Mouse (Mus musculus) testis, postnatal 10 days (tissue): ENCODE results near the gene 4930524N10Rik.

Experiments
- DNase-seq: peaks from one replicate; pipeline ENCODE4 v3.0.0; 2021; ENCODE audit warnings: low spot score

Gene 4930524N10Rik

GRCm38 (mm10) chrX:154343292-154343691 lies at the start of gene 4930524N10Rik:
Gene 4930524N10Rik (minus strand): TSS chrX:154343392.
- DNase-seq: no peak

DNA sequence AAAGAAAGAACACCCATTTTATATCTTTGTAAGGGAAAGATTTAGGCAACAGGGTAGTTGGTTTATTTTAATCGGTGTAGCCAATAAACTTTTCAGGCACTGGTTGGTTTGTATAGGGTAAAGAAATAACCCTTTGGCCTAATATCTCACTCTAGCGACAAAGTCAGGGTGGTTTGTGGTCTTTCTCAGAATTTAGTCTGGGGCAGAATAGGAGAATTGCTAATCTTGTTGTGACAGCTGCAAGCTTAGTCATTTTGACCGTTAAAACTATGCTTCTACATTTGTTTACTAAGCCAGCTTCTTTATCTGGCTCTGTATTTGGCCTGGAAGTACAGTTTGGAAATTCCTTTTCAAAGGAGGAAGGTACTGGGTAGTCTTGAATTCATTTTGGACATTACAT lies 6.8 kb upstream of the 4930524N10Rik start:
- DNase-seq: no peak

DNA sequence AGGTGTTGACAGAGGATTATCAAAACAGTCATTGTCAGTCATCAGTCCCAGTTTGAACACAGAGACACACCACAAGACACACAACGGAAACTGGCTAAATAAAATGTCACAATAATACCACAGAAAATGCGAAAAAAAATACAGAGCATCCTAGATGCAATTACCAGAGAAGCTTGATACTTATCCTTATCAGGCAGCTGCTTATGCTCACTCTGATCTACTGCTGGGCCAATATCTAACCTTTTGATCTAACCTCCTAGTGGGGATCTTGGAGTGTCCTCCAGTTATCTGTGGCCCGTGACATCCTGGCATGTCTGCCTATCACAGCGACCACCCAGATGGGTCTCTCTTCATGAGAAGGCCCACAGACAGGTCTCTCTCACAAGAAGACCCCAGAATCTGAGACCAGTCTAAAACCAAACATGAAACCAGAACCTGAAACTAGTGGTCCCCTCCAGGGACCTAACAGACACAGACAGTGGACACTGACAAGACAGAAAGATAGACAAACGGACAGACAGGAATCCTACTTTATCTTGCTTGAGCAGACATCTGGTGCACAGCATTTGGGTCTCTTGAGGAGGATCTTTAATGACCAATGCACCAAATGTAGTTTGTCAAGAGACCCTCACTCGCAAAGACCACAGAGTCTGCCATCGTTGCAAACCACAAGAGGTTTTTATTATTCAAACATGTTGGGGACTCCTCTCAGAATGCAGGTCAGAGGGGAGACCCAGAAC lies 6.3 kb upstream of the 4930524N10Rik start:
- DNase-seq: no peak

- DNase-seq: no peak
These were observed 4.7 kb upstream of the 4930524N10Rik start for GRCm38 (mm10) chrX:154347933-154348332.
